Mouse (Mus musculus) liver, embryonic 15.5 days (tissue): Measurements from ENCODE around the gene Defb39. TPM values are rescaled to one million over a fixed set of nuclear protein-coding genes. Genes with fewer than 3 reads are reported as not detected.

Source experiments
- ATAC-seq: fragments of 200-750 bp; cut with Nextera tagmentation; 2 replicates; pipeline ENCODE4 v1.8.0; 2017; ENCODE audit warnings: moderate number of reproducible peaks, mild to moderate bottlenecking, moderate library complexity; ENCODE audit not compliant: insufficient read depth
- H3K27ac ChIP-seq: fragments of 300-500 bp; sonication (generic); replicated peaks from 2 replicates; pipeline ENCODE4 v1.5.1; 2015; ENCODE audit warnings: mild to moderate bottlenecking, inconsistent platforms
- H3K27me3 ChIP-seq: fragments of 300-500 bp; sonication (generic); 2 replicates; pipeline ENCODE4 v1.6.1; 2015; ENCODE audit warnings: mild to moderate bottlenecking, inconsistent platforms
- H3K36me3 ChIP-seq: fragments of 300-500 bp; sonication (generic); replicated peaks from 2 replicates; pipeline ENCODE4 v1.6.1; 2015; ENCODE audit warnings: moderate library complexity, mild to moderate bottlenecking, inconsistent platforms
- H3K4me1 ChIP-seq: fragments of 300-500 bp; sonication (generic); replicated peaks from 2 replicates; pipeline ENCODE4 v1.6.1; 2015; ENCODE audit warnings: inconsistent platforms
- H3K4me2 ChIP-seq: fragments of 300-500 bp; sonication (generic); 2 replicates; pipeline ENCODE4 v1.6.1; 2015; ENCODE audit warnings: moderate library complexity, mild to moderate bottlenecking, inconsistent platforms
- H3K4me3 ChIP-seq: fragments of 300-500 bp; sonication (generic); replicated peaks from 2 replicates; pipeline ENCODE4 v1.5.1; 2015; ENCODE audit warnings: mild to moderate bottlenecking, inconsistent platforms
- H3K9ac ChIP-seq: fragments of 300-500 bp; sonication (generic); 2 replicates; pipeline ENCODE4 v1.6.1; 2015; ENCODE audit warnings: moderate library complexity, mild to moderate bottlenecking, inconsistent platforms
- H3K9me3 ChIP-seq: fragments of 300-500 bp; sonication (generic); replicated peaks from 2 replicates; pipeline ENCODE4 v1.6.1; 2016; ENCODE audit warnings: inconsistent platforms
- WGBS: fragments of 180-500 bp; shearing (Covaris S2); methylation state at CpG from one replicate; pipeline ENCODE4 v1.1.7; 2015; ENCODE audit warnings: mixed read lengths; ENCODE audit not compliant: insufficient replicate concordance; 5-methylcytosine and 5-hydroxymethylcytosine counted together
- polyA plus RNA-seq: library from polyadenylated mRNA; unstranded; fragments of >200 nt; fragmentation: Nextera tagmentation; extraction: Ambion mirVana; gene quantifications from 2 replicates; pipeline ENCODE4 v1.2.1, GENCODE M21; 2015

The Defb39 gene
- polyA plus RNA-seq = not detected in 2 replicates

DNA sequence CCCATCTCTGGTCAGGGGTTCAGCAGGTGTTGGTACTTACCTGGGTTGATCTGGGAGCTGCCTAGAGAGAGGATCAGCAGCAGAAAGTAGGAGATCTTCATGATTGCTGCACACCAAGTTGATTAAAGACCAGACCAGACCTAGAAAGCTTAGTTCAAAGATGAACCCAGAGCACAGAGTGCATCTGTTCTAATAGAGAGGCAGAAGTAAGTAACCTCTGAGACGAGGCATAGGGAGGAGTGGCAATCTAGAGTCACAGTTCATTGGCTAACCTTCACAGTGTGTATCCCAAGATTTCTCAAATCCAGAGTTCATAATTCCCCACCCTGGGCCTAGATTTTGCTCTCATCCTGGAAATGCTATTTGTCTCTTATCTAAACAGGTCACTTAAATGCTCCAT lies at the start of gene Defb39:
Defb39 (minus strand) TSS at position 101 of the 400 bp plus-strand sequence.
- no peaks in the 10 kb centered on the region for H3K9me3 ChIP-seq
- no peak within 1 kb of the TSS for H3K4me2 ChIP-seq
- H3K36me3 ChIP-seq = no peaks in the 10 kb centered on the region
- WGBS = 53% methylated on average over 1 of the region's 1 CpGs
- no peak for ATAC-seq
- no peak within 1 kb of the TSS for H3K9ac ChIP-seq
- no peaks in the 10 kb centered on the region for H3K27me3 ChIP-seq
- H3K4me1 ChIP-seq = no peaks in the 10 kb centered on the region
- no peak within 1 kb of the TSS for H3K27ac ChIP-seq
- H3K4me3 ChIP-seq = no peak within 1 kb of the TSS

DNA sequence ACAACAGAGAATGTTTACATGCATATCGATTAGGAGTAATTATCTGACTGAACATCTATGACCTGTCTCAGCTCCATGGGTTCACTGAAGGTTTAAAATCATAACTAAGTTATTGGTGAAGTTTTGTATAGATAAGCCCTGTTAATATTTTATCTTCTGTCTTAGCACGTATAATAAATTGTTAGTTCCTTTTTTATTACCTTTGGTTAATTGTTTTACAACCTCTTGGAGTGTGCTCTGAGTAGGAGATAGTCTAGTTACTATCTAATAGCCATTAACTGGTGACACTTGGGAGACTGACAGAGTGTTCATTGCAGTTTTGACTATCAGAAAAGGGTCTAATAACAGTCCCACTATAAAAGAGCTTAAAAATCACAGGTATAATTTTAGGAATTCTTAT lies 1.4 kb upstream of the Defb39 start:
- Histone ChIP-seq H3K4me3 (no peak overlapping the region), H3K4me2 (no peak overlapping the region), H3K27ac (no peak overlapping the region), H3K9ac (no peak overlapping the region), H3K9me3 (no peaks in the 10 kb centered on the region), H3K4me1 (no peaks in the 10 kb centered on the region), H3K36me3 (no peaks in the 10 kb centered on the region), H3K27me3 (no peaks in the 10 kb centered on the region)
- ATAC-seq = no peak
- 53% methylated on average over 2 of the region's 2 CpGs for WGBS

- Histone ChIP-seq H3K4me2 (no peak overlapping the region), H3K9ac (no peak overlapping the region), H3K9me3 (no peaks in the 10 kb centered on the region), H3K27ac (no peak overlapping the region), H3K4me3 (no peak overlapping the region), H3K27me3 (no peaks in the 10 kb centered on the region), H3K36me3 (no peaks in the 10 kb centered on the region), H3K4me1 (no peaks in the 10 kb centered on the region)
- no peak for ATAC-seq
Measured at GRCm38 (mm10) chr8:19062891-19063290, 1.7 kb downstream of the Defb39 start.

GRCm38 (mm10) chr8:19045242-19045641 lies 19.4 kb downstream of the Defb39 start:
- H3K9ac ChIP-seq = no peak overlapping the region
- 81% methylated on average over 14 of the region's 14 CpGs for WGBS
- H3K27ac ChIP-seq = no peak overlapping the region
- H3K27me3 ChIP-seq = no peaks in the 10 kb centered on the region
- no peaks in the 10 kb centered on the region for H3K36me3 ChIP-seq
- H3K4me3 ChIP-seq = no peak overlapping the region
- H3K4me2 ChIP-seq = no peak overlapping the region
- no peak for ATAC-seq
- H3K4me1 ChIP-seq = no peaks in the 10 kb centered on the region
- H3K9me3 ChIP-seq = no peaks in the 10 kb centered on the region

GRCm38 (mm10) chr8:19026466-19026865 lies 38.1 kb downstream of the Defb39 start, which contains the start of gene Defb38:
Gene Defb38, minus strand, starts transcription at chr8:19026566.
- no peak within 1 kb of the TSS for H3K4me2 ChIP-seq
- H3K4me3 ChIP-seq = no peak within 1 kb of the TSS
- 63% methylated on average over 1 of the region's 1 CpGs for WGBS
- H3K36me3 ChIP-seq = no peaks in the 10 kb centered on the region
- H3K27ac ChIP-seq = no peak within 1 kb of the TSS
- no peak within 1 kb of the TSS for H3K9ac ChIP-seq
- no peak for ATAC-seq
- H3K27me3 ChIP-seq = no peaks in the 10 kb centered on the region
- no peaks in the 10 kb centered on the region for H3K9me3 ChIP-seq
- H3K4me1 ChIP-seq = no peaks in the 10 kb centered on the region

Other genes with a start within 250 kb of the Defb39 start
- not detected in 2 replicates for gene Defb40, start 86.6 kb downstream of the Defb39 start, polyA plus RNA-seq
- not detected in 2 replicates for gene Defb37, start 73.8 kb downstream of the Defb39 start, polyA plus RNA-seq
- gene Defb38, start 38.2 kb downstream of the Defb39 start, polyA plus RNA-seq = not detected in 2 replicates
- gene Defb12, start 50.0 kb upstream of the Defb39 start, polyA plus RNA-seq = not detected in 2 replicates
- gene Defb34, start 58.9 kb upstream of the Defb39 start, polyA plus RNA-seq = not detected in 2 replicates
- not detected in 2 replicates for gene Gm45826, start 76.0 kb upstream of the Defb39 start, polyA plus RNA-seq
- not detected in 2 replicates for gene Defb14, start 129.5 kb upstream of the Defb39 start, polyA plus RNA-seq
- gene Defb4, start 133.9 kb upstream of the Defb39 start, polyA plus RNA-seq = not detected in 2 replicates
- gene Defb6, start 160.7 kb upstream of the Defb39 start, polyA plus RNA-seq = not detected in 2 replicates
- gene Defb46, start 175.1 kb upstream of the Defb39 start, polyA plus RNA-seq = not detected in 2 replicates
- gene Defb5, start 182.8 kb upstream of the Defb39 start, polyA plus RNA-seq = not detected in 2 replicates
- gene Defb3, start 228.6 kb upstream of the Defb39 start, polyA plus RNA-seq = not detected in 2 replicates